Mouse (Mus musculus) embryonic facial prominence, embryonic 11.5 days (tissue): ENCODE measurements around the gene Cped1. TPM values are rescaled to one million over a fixed set of nuclear protein-coding genes. Genes with fewer than 3 reads are reported as not detected.

ENCODE experiments used
- ATAC-seq: fragments of 200-750 bp; cut with Nextera tagmentation; replicated peaks from 2 replicates; pipeline ENCODE4 v1.8.0; 2017; ENCODE audit warnings: low read depth; ENCODE audit not compliant: insufficient number of reproducible peaks, low FRiP score, low TSS enrichment
- DNase-seq: peaks from one replicate; pipeline ENCODE4 v3.0.0-alpha.2; 2015; ENCODE audit warnings: low spot score
- H3K27ac ChIP-seq: fragments of 300-500 bp; sonication (generic); replicated peaks from 2 replicates; pipeline ENCODE4 v1.5.1; 2014; ENCODE audit warnings: mild to moderate bottlenecking, low read depth, low read length, control low read depth
- H3K27me3 ChIP-seq: fragments of 300-500 bp; sonication (generic); 2 replicates; pipeline ENCODE4 v1.6.1; 2014; ENCODE audit warnings: mild to moderate bottlenecking, low read length, moderate library complexity, mixed read lengths; ENCODE audit not compliant: control insufficient read depth, insufficient read depth
- H3K36me3 ChIP-seq: fragments of 300-500 bp; sonication (generic); replicated peaks from 2 replicates; pipeline ENCODE4 v1.6.1; 2014; ENCODE audit warnings: low read depth, mild to moderate bottlenecking, low read length, moderate library complexity, mixed read lengths; ENCODE audit not compliant: control insufficient read depth, insufficient read depth
- H3K4me1 ChIP-seq: fragments of 300-500 bp; sonication (generic); 2 replicates; pipeline ENCODE4 v1.6.1; 2014; ENCODE audit warnings: low read length, mixed read lengths; ENCODE audit not compliant: control insufficient read depth, insufficient read depth
- H3K4me2 ChIP-seq: fragments of 300-500 bp; sonication (generic); 2 replicates; pipeline ENCODE4 v1.6.1; 2014; ENCODE audit warnings: low read depth, mild to moderate bottlenecking, control low read depth, low read length, moderate library complexity
- H3K4me3 ChIP-seq: fragments of 300-500 bp; sonication (generic); 2 replicates; pipeline ENCODE4 v1.5.1; 2014; ENCODE audit warnings: low read depth, low read length, control low read depth
- H3K9ac ChIP-seq: fragments of 300-500 bp; sonication (generic); replicated peaks from 2 replicates; pipeline ENCODE4 v1.6.1; 2014; ENCODE audit warnings: mild to moderate bottlenecking, control low read depth, low read length
- H3K9me3 ChIP-seq: fragments of 300-500 bp; sonication (generic); replicated peaks from 2 replicates; pipeline ENCODE4 v1.6.1; 2016; ENCODE audit warnings: mild to moderate bottlenecking, low read length, inconsistent platforms, mixed read lengths; ENCODE audit not compliant: control insufficient read depth
- WGBS: fragments of 180-500 bp; shearing (Covaris S2); extraction: QIAGEN DNeasy Blood & Tissue Kit; methylation state at CpG from one replicate; pipeline ENCODE4 v1.1.7; 2014; 5-methylcytosine and 5-hydroxymethylcytosine counted together
- polyA plus RNA-seq: library from polyadenylated mRNA; unstranded; fragments of >200 nt; fragmentation: Nextera tagmentation; extraction: Ambion mirVana; gene quantifications from 2 replicates; pipeline ENCODE4 v1.2.1, GENCODE M21; 2014

Cped1 gene
- polyA plus RNA-seq, 1 experiment from 2014 or later: 40.2 TPM

- Histone ChIP-seq H3K9ac (no peak overlapping the region), H3K4me3 (no peak overlapping the region), H3K4me1 (no peaks in the 10 kb centered on the region), H3K9me3 (no peaks in the 10 kb centered on the region), H3K36me3 (no peaks in the 10 kb centered on the region; the same call in 1 of the 2 replicates), H3K4me2 (no peak overlapping the region), H3K27me3 (no peaks in the 10 kb centered on the region), H3K27ac (no peak overlapping the region)
- DNase-seq (no peak), ATAC-seq (no peak)
- WGBS: 90% methylated on average over 5 of the region's 5 CpGs
Measured at GRCm38 (mm10) chr6:21959909-21960308, 25.8 kb upstream of the Cped1 start.

- peaks cover 4% of the 10 kb centered on the region for H3K36me3 ChIP-seq
- H3K4me2 ChIP-seq: no peak overlapping the region
- no peak overlapping the region for H3K27ac ChIP-seq
- ATAC-seq (no peak), DNase-seq (no peak)
- no peak overlapping the region for H3K9ac ChIP-seq
- H3K4me3 ChIP-seq: no peak overlapping the region
- WGBS: 91% methylated on average over 2 of the region's 2 CpGs
- no peaks in the 10 kb centered on the region for H3K9me3 ChIP-seq
- no peaks in the 10 kb centered on the region for H3K27me3 ChIP-seq
- no peaks in the 10 kb centered on the region for H3K4me1 ChIP-seq
Measured at GRCm38 (mm10) chr6:21977532-21977931, 8.2 kb upstream of the Cped1 start.

GRCm38 (mm10) chr6:21981114-21981513, 4.6 kb upstream of the Cped1 start:
- Histone ChIP-seq H3K9ac (no peak overlapping the region), H3K27ac (no peak overlapping the region), H3K36me3 (no peaks in the 10 kb centered on the region), H3K4me1 (no peaks in the 10 kb centered on the region), H3K9me3 (no peaks in the 10 kb centered on the region), H3K4me2 (no peak overlapping the region), H3K27me3 (no peaks in the 10 kb centered on the region), H3K4me3 (no peak overlapping the region)
- DNase-seq (no peak), ATAC-seq (no peak)
- WGBS: 74% methylated on average over 1 of the region's 1 CpGs

GRCm38 (mm10) chr6:21984990-21985731, 555 bp upstream of the Cped1 start:
- Histone ChIP-seq H3K4me1 (no peaks in the 10 kb centered on the region), H3K9me3 (no peaks in the 10 kb centered on the region), H3K36me3 (no peaks in the 10 kb centered on the region), H3K27me3 (no peaks in the 10 kb centered on the region), H3K9ac (peak overlapping the region; percentile 82), H3K4me2 (peak overlapping the region; percentile 77), H3K27ac (peak overlapping the region; percentile 60; the same call in 1 of the 2 replicates), H3K4me3 (peak overlapping the region; percentile 42)
- peak; percentile 54 for ATAC-seq
- peak; percentile 96 for DNase-seq
- 5% methylated on average over 16 of the region's 16 CpGs for WGBS

GRCm38 (mm10) chr6:21986660-21987331, 1.1 kb downstream of the Cped1 start:
- peak overlapping the region; percentile 42 for H3K4me3 ChIP-seq
- H3K9ac ChIP-seq: peak overlapping the region; percentile 82
- H3K9me3 ChIP-seq: no peaks in the 10 kb centered on the region
- peak; percentile 47 for DNase-seq
- no peaks in the 10 kb centered on the region for H3K4me1 ChIP-seq
- WGBS: 3% methylated on average over 24 of the region's 24 CpGs
- peak overlapping the region; percentile 77 for H3K4me2 ChIP-seq
- no peaks in the 10 kb centered on the region for H3K27me3 ChIP-seq
- H3K27ac ChIP-seq: peak overlapping the region; percentile 60
- H3K36me3 ChIP-seq: no peaks in the 10 kb centered on the region
- no peak for ATAC-seq

- DNase-seq: peak; percentile 30
- 49% methylated on average over 2 of the region's 2 CpGs for WGBS
- no peaks in the 10 kb centered on the region for H3K27me3 ChIP-seq
- no peaks in the 10 kb centered on the region for H3K4me1 ChIP-seq
- H3K9ac ChIP-seq: peak overlapping the region; percentile 38
- H3K36me3 ChIP-seq: no peaks in the 10 kb centered on the region
- no peak overlapping the region; the same call in 1 of the 2 replicates for H3K4me2 ChIP-seq
- peak overlapping the region; percentile 42 for H3K4me3 ChIP-seq
- no peak for ATAC-seq
- H3K9me3 ChIP-seq: no peaks in the 10 kb centered on the region
- H3K27ac ChIP-seq: no peak overlapping the region
Measured at GRCm38 (mm10) chr6:21987554-21987953, 1.8 kb downstream of the Cped1 start.

GRCm38 (mm10) chr6:21988296-21988695, 2.6 kb downstream of the Cped1 start:
- peak overlapping the region; percentile 30 for H3K4me3 ChIP-seq
- H3K9ac ChIP-seq: no peak overlapping the region; the same call in 1 of the 2 replicates
- peak overlapping the region; percentile 25 for H3K4me2 ChIP-seq

GRCm38 (mm10) chr6:21989081-21989480, 3.4 kb downstream of the Cped1 start:
- 33% methylated on average over 4 of the region's 4 CpGs for WGBS
- H3K4me3 ChIP-seq: peak overlapping the region; percentile 30
- no peaks in the 10 kb centered on the region for H3K27me3 ChIP-seq
- no peaks in the 10 kb centered on the region for H3K9me3 ChIP-seq
- H3K4me1 ChIP-seq: no peaks in the 10 kb centered on the region
- peak overlapping the region; percentile 25 for H3K4me2 ChIP-seq
- peak; percentile 62 for DNase-seq
- H3K9ac ChIP-seq: 0 out of 2 replicates have a peak overlapping the region, but pooled peaks have one; percentile 30
- H3K27ac ChIP-seq: no peak overlapping the region; the same call in 1 of the 2 replicates
- ATAC-seq: no peak
- H3K36me3 ChIP-seq: no peaks in the 10 kb centered on the region

More at GRCm38 (mm10) chr6:21988296-21988695, 2.6 kb downstream of the Cped1 start:
- Histone ChIP-seq H3K27me3 (no peaks in the 10 kb centered on the region), H3K4me1 (no peaks in the 10 kb centered on the region), H3K36me3 (no peaks in the 10 kb centered on the region), H3K9me3 (no peaks in the 10 kb centered on the region), H3K27ac (peak overlapping the region; percentile 36; the same call in 1 of the 2 replicates)
- 57% methylated on average over 5 of the region's 5 CpGs for WGBS
- DNase-seq: no peak
- no peak for ATAC-seq
